Mouse (Mus musculus) brain, embryonic 14.5 days (tissue): Measurements from ENCODE around the gene Asna1.

Experiments
- CTCF ChIP-seq: fragments of 200-500 bp; IDR thresholded peaks from 2 replicates; pipeline ENCODE4 v1.5.1; 2012; ENCODE audit warnings: inconsistent platforms, mild to moderate bottlenecking, moderate library complexity, borderline replicate concordance; ENCODE audit not compliant: insufficient read depth, insufficient read length; ENCODE audit errors: extremely low read depth
- POLR2A ChIP-seq: fragments of 200-500 bp; IDR thresholded peaks from 2 replicates; pipeline ENCODE4 v1.6.1; 2012; ENCODE audit warnings: mild to moderate bottlenecking, inconsistent platforms, borderline replicate concordance; ENCODE audit not compliant: poor library complexity, insufficient read depth, insufficient read length, severe bottlenecking; ENCODE audit errors: extremely low read depth

- TF ChIP-seq POLR2A (no peak), CTCF (no peak)
These were observed 32.3 kb upstream of the Asna1 start for GRCm38 (mm10) chr8:85057367-85057766.
